Mouse (Mus musculus) T-helper 1 cell (primary cell): ENCODE measurements around the gene Olfr539.
"Not testable (repeated sequence)": the region's sequence is repeated elsewhere in the genome, so short reads cannot be mapped to it uniquely, and the experiment has no call there.

Experiments used
- in situ Hi-C: fragments of 300-600 bp; cut with MboI, MseI; formaldehyde crosslinking; loops from one replicate; pipeline ENCODE4 v1.15.1; 2025; ENCODE audit warnings: high pct_unique_total_duplicates

The Olfr539 gene

DNA sequence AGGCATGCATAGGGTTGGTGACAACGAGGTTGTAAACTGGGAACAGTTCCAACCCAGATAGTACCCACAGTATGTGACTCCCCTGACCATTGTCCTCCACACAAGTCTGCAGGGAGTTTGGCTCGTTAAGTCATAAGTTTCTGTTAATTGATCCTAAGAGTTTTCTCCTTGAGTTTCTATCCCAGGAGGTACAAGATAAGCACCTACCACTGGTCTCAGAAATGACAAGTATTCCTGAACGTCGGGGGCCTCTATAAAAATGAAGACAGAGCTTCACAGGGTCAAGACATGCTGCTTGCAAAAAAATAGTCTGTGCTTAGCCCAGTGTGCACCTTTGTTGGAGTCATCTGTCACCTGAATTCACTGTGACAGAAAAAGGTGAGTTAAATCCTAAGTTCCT is at the start of gene Olfr539:
Gene Olfr539, plus strand, starts transcription at position 301 of the 400 bp plus-strand sequence.
- in situ Hi-C loops = no loop called here

DNA sequence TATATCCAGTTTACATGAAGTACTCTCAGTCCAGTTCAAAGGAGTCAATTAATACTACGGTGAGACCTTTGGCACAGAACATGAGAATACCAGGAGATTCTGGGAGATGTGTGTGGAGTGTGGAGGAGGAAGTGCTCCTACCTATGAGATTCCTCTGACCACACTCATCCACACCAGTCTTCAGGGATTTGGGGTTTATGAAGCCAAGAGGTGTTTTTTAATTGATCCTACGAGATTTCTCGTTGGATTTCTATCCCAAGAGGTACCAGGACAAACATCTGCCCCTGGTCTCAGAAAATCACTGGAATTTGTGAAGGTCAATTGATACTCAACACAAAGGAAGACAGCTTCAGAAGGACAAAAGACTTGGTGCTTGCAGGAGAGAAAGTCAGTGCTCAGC is 31.1 kb upstream of the Olfr539 start, which contains the start of gene Olfr61:
Gene Olfr61, plus strand, starts transcription at position 301 of the 400 bp plus-strand sequence.
- in situ Hi-C loops = not testable (repeated sequence)

DNA sequence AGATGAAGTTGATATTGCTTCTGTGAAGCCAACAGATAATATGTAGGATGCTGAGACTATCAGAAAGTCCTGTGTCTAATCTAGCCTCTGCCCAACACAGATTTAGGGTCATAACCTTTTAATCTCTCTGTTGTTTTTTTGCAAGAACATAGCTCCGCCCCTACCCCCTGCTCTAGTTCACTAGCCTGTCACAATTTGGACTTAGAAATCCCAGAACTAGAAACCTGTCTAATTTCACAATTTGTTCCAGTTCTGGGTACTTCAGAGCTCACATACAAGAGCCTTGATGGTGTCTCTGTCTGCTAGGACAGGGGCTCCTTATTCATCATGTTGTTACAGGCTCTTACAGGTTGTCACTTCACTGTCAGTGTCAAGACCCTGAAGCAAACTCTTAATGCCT is 29.2 kb upstream of the Olfr539 start:
- in situ Hi-C loops = no loop called here

DNA sequence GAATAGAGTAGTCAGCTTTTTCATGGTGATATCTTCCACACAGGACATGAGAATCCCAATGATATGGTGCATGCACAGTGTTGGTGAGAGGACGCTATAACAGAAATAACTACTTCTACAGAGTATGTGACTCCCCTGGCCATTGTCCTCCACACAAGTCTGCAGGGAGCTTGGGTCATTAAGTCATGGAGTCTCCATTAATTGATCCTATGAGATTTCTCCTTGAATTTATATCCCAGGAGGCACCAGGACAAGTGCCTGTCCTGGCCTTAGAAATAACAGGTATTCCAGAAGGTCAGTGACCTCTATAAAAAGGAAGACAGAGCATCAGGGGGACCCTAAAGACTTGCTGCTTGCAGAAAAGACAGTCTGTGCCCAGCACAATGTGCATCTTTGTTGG is 13.6 kb upstream of the Olfr539 start, which contains the start of gene Olfr53:
Gene Olfr53, plus strand, starts transcription at position 301 of the 400 bp plus-strand sequence.
- in situ Hi-C loops = no loop called here

DNA sequence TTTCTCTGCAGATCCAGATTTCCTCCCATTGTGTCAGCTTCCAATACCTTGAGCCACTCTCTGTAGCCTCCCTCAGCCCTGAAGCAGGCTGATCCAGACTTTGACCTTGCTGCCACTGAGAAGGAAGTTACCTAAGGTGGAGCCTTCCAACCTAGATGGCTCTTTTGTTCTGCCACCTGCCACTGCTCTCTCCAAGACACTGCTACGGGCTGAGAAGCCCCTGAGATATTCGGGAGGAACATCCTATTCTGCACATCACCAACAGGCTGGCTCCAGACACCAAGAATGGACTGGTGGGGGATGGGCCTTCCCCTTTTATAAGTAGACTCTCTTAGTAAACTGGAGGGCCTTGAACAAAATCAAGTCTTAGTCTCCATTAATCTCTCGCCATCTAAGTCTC is 11.0 kb downstream of the Olfr539 start:
- in situ Hi-C loops = not testable (repeated sequence)

DNA sequence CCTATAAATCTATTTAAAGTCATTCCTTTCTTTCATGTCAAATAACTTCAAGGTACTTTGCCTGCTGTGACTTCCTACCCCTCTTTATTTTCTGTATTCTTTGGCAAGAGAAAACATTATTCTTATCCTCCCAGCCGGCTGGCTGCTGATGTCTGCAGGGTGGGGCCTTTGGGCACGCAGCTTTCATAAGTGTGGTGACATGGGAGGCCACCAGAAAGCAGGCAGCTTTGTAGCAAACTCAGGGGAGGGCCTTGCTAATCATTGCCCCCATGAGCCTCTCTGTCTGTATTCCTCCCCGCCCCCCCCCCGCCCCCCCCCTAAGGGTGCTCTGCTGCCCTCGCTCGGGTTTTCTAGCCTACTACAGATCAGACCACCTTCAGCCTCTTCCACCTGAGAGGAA is 16.1 kb downstream of the Olfr539 start:
- in situ Hi-C loops = no loop called here

DNA sequence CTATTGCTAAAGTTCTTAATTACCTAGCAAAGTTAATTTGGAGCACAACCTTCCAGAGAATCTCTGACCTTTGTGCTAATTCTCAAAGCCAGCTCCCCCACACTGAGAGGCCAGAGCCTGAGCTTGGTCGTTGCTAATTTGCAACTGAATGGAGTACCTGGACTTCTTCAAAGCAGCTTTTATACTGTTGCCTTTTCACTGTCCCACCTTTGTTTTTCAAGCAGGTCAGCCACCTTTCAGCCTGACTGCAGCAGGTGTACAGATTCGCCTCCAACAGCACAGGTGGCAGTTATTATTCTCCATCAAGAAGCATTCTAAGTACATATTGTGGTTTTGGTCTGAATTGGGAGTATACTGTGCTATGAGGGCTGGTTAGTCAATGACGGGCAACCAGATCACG is 19.9 kb downstream of the Olfr539 start:
- in situ Hi-C loops = not testable (repeated sequence)

DNA sequence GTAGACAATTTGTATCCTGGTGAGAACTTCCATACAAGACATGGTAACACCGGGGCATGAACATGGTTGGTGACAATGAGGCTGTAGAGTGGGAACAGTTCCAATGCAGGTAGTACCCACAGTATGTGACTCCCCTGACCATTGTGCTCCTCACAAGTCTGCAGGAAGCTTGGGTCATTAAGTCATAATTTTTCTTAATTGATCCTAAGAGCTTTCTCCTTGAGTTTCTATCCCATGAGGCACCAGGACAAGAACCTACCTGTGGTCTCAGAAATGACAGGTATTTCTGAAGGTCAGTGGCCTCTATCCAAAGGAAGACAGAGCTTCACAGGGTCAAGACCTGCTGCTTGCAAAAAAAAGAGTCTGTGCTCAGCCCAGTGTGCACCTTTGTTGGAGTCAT is 21.9 kb downstream of the Olfr539 start, which contains the start of gene Olfr45:
Gene Olfr45, plus strand, starts transcription at position 301 of the 400 bp plus-strand sequence.
- in situ Hi-C loops = no loop called here

DNA sequence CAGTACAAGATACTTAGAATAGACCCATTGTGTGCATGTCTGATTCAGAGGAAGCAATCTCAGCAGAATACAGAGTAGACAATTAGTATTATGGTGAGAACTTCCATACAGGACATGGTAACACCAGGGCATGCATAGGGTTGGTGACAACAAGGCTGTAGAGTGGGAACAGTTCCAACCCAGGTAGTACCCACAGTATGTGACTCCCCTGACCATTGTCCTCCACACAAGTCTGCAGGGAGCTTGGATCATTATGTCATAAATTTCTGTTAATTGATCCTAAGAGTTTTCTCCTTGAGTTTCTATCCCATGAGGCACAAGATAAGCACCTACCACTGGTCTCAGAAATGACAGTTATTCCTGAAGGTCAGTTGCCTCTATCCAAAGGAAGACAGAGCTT is 37.2 kb downstream of the Olfr539 start, which contains the start of gene Olfr541:
Gene Olfr541, plus strand, starts transcription at position 301 of the 400 bp plus-strand sequence.
- in situ Hi-C loops = no loop called here

DNA sequence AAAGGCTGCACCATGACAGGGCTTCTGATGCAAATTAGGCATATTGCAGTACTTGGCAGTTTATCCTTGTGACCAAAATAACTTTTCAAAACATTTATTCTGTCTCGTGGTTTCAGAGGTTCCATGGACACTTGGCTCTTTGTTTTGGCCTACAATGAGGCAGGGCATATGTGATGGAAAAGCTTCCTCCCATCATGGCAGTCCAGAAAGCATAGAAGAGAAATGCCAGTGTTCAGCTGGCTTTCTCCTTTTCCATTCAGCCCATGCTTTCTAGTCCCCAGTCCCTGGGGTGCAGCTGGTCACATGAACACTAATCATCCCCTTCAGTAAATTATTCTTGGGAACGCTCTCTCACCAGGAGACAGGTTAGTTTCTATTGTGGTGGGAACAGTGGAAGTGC is 46.6 kb downstream of the Olfr539 start:
- in situ Hi-C loops = no loop called here

DNA sequence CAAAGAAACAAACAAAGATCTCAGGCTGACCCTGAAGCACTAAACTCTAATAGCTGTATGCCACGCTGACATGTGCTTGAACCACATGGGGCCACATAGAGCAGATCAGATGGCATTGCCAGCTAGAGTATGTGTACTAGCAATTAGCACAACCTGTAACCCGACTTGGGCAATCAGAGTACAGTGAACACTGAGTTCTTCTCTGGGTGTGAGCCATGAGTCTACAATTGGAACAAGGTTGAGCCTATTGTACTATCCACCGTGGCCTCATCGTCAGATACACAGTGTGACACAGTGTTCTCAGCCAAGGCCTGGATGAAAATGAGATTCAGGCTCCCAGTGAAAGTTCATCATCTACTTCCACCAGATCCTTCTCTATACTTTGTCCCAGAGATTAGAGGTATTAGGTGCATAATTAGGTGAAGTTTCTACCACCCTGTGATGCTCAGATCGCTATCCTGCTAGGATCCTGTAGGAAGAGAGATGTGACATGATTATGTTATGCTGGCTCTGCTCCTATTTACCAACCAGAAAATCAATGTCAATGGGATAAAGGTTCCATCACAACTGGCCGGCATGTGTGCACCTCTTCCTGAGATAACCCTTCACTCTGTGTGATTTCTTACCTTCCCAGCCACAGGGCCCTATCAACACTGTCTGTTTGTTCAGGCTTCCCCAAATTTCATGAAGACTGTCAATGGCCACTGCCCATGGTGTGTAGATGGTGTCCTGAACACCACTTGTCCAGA is 48.0 kb downstream of the Olfr539 start:
- in situ Hi-C loops = no loop called here

DNA sequence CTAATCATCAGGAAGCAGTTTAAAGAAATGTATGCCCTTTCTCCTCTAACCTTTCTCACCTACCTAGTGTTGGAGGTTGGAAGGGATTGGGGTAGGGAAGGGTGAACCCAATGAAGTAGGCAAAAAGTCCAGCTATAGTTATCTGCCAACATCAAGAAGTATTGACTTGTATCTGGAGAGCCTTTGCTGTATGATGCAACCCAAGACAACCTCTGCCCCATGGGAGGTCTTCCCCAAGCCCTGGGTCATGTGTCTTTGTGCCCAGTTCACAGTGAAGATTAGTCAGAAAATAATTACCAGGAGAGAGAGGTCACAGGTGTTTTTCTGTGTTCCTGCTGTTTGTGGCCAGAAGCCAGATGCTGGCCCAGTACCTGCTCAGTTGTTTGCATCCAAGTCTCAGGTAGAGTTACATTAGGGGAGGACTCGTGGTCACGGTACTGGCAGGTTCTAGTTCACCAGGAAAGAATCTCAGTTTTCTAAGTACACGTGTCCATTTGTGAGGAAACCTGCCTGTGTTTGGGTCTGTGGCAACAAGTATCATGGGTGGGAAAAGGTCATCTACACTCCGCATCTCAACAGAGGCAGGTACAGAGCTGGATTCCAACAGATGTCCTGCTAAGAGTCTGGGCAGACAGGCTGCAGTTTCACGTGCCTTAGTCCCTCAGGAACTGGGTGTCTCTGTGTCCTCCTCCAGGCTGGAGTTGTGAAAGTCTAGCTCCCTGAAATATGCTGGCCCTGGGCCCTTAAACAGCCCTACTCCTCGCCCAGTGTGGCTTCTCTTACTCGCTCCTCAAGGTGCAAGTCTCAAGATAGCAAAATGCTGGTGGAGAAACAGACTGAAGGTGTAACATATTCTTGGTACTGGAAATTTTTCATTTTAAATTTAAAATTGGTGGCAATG is 57.7 kb downstream of the Olfr539 start:
- in situ Hi-C loops = no loop called here

DNA sequence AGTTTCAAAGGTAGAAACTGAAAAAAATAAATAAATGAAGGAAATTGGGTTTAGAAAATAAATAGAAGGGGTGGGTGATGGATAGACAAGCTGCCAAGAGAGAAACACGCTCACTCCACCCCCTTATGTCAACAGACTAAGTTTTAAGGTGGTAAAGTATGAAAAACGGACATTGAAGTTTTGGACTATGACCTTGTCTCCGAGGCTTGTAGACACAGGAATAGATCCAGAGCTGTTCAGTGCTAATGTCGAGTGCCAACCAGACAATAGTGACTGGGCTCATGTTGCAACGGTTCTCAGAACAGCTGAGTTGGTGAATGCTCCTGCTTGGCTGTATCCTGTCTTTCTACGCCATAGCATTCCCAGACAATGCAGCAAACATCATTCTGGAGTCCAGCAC is 61.4 kb downstream of the Olfr539 start:
- in situ Hi-C loops = no loop called here

DNA sequence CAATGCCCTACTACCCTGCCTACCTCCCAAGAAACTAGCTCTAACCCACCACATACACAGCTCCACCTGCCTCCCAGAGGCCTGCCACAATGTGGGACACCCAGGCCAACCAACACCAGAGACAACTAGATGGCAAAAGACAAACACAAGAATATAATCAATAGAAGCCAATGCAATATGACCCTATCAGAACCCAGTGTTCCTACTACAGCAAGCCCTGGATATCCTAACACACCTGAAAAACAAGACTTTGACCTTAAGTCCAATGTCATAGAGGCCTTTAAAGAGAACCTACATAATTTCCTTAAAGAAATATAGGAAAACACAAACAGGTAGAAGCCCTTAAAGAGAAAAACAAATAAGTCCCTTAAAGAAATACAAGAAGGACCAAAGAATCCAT is 65.8 kb downstream of the Olfr539 start:
- in situ Hi-C loops = no loop called here
